Mouse (Mus musculus) neural tube, embryonic 15.5 days (tissue): Measurements from ENCODE around the gene Rnf126. TPM values are rescaled to one million over a fixed set of nuclear protein-coding genes. Genes with fewer than 3 reads are reported as not detected.
A peak's percentile ranks its signal among the peaks of the same experiment; 100 is the strongest.

ENCODE experiments used
- ATAC-seq: fragments of 200-750 bp; cut with Nextera tagmentation; 2 replicates; pipeline ENCODE4 v1.8.0; 2017; ENCODE audit warnings: mild to moderate bottlenecking, moderate TSS enrichment, moderate library complexity; ENCODE audit not compliant: low FRiP score
- H3K27ac ChIP-seq: fragments of 300-500 bp; sonication (generic); replicated peaks from 2 replicates; pipeline ENCODE4 v1.5.1; 2015; ENCODE audit warnings: mild to moderate bottlenecking, inconsistent platforms
- H3K27me3 ChIP-seq: fragments of 300-500 bp; sonication (generic); replicated peaks from 2 replicates; pipeline ENCODE4 v1.6.1; 2015; ENCODE audit warnings: inconsistent platforms
- H3K36me3 ChIP-seq: fragments of 300-500 bp; sonication (generic); 2 replicates; pipeline ENCODE4 v1.6.1; 2015; ENCODE audit warnings: inconsistent platforms
- H3K4me1 ChIP-seq: fragments of 300-500 bp; sonication (generic); 2 replicates; pipeline ENCODE4 v1.6.1; 2015; ENCODE audit warnings: inconsistent platforms
- H3K4me2 ChIP-seq: fragments of 300-500 bp; sonication (generic); 2 replicates; pipeline ENCODE4 v1.6.1; 2015; ENCODE audit warnings: inconsistent platforms, mild to moderate bottlenecking, moderate library complexity
- H3K4me3 ChIP-seq: fragments of 300-500 bp; sonication (generic); replicated peaks from 2 replicates; pipeline ENCODE4 v1.5.1; 2015; ENCODE audit warnings: mild to moderate bottlenecking, inconsistent platforms
- H3K9ac ChIP-seq: fragments of 300-500 bp; sonication (generic); replicated peaks from 2 replicates; pipeline ENCODE4 v1.6.1; 2015; ENCODE audit warnings: mild to moderate bottlenecking, inconsistent platforms
- H3K9me3 ChIP-seq: fragments of 300-500 bp; sonication (generic); replicated peaks from 2 replicates; pipeline ENCODE4 v1.6.1; 2016; ENCODE audit warnings: inconsistent platforms
- WGBS: fragments of 180-500 bp; shearing (Covaris S2); methylation state at CpG from one replicate; pipeline ENCODE4 v1.1.7; 2015; ENCODE audit warnings: mixed read lengths; 5-methylcytosine and 5-hydroxymethylcytosine counted together
- polyA plus RNA-seq: library from polyadenylated mRNA; unstranded; fragments of >200 nt; fragmentation: Nextera tagmentation; extraction: Ambion mirVana; gene quantifications from 2 replicates; pipeline ENCODE4 v1.2.1, GENCODE M21; 2015

The Rnf126 gene
- polyA plus RNA-seq, 1 experiment from 2014 or later = 110 TPM

DNA sequence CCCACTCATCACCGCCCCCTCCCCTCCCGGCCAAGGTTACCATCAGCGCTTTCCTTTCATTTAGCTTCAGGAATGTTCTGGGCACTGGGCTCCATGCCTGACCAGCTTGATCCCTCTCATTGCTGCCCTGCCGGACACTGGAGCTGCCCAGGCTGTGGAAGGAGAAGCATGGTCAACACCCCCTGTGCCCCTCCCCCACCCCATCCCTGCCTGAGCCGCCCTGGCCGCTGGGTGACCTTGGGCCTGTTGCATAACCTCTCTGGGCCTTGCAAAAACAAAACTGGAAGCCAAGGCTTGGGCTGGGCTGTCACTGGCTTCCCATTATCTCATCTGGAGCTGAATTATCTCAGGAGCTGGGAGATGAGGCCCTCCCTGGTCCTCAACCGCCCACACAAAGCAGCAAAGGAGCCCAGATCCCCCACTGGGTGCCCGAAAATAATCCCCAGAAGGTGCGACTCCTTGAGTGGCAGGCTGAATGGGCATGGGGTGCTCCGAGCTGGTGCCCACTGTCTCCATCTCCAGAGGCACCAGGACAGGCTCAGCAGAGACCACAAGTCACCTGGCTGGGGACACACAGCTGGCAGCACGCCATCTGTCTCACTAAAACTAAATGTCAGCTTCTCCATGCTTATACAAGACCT, 35.7 kb upstream of the Rnf126 start:
- Histone ChIP-seq H3K9ac (no peak overlapping the region), H3K4me1 (peaks cover 76% of the 10 kb centered on the region), H3K9me3 (no peaks in the 10 kb centered on the region), H3K36me3 (peaks cover 4% of the 10 kb centered on the region), H3K4me3 (no peak overlapping the region), H3K4me2 (peak overlapping the region; percentile 15; the same call in 1 of the 2 replicates), H3K27ac (peak overlapping the region; percentile 79), H3K27me3 (no peaks in the 10 kb centered on the region)
- no peak for ATAC-seq
- WGBS = 42% methylated on average over 11 of the region's 11 CpGs

DNA sequence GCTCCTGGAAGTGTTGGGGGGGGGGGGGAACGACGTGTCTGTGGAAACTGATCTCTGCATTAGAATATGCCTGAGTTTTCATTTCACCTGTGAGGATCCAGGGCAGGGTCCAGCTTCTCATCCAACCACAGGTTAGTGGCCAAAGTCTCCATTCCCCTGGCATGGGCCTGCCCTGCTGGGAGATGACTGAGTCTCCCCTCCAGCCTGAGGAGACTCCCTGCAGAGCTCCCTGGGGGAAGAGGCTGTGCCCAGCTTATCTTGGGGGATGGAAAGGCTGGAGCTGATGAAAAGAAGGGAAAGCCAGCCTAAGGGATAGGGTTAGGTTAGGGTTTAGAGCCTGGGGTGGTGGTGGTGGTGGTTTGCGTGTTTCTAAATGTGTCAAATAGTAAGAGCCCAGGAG, 35.1 kb upstream of the Rnf126 start:
- peaks cover 76% of the 10 kb centered on the region for H3K4me1 ChIP-seq
- no peak overlapping the region for H3K9ac ChIP-seq
- H3K27ac ChIP-seq = peak overlapping the region; percentile 79
- no peaks in the 10 kb centered on the region for H3K27me3 ChIP-seq
- H3K4me3 ChIP-seq = no peak overlapping the region
- no peak for ATAC-seq
- no peaks in the 10 kb centered on the region for H3K9me3 ChIP-seq
- WGBS = 28% methylated on average over 3 of the region's 3 CpGs
- H3K36me3 ChIP-seq = no peaks in the 10 kb centered on the region; the same call in 1 of the 2 replicates
- H3K4me2 ChIP-seq = peak overlapping the region; percentile 15; the same call in 1 of the 2 replicates

DNA sequence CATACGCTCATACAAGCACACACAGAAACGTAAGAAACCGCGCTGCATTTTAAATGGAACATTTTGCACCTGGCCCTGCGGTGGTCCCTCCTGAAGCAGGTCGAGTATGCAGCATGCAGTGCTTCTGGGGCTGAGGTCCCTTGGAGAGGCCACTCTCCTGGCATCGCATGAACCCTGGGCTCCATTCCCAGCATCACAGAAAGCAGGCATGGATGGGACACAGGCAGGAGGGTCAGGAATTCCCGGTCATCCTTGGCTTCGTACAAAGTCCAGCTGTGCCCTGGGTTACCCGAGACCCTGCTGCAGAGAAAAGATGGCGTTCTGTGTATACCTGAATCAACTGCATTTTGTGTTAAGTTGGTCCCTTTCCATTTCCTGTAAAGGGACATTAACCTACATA, 33.8 kb upstream of the Rnf126 start:
- peaks cover 80% of the 10 kb centered on the region for H3K4me1 ChIP-seq
- H3K9me3 ChIP-seq = no peaks in the 10 kb centered on the region
- no peak overlapping the region for H3K4me3 ChIP-seq
- no peak overlapping the region for H3K4me2 ChIP-seq
- H3K27me3 ChIP-seq = no peaks in the 10 kb centered on the region
- H3K9ac ChIP-seq = no peak overlapping the region
- 77% methylated on average over 11 of the region's 11 CpGs for WGBS
- ATAC-seq = no peak
- H3K36me3 ChIP-seq = no peaks in the 10 kb centered on the region
- no peak overlapping the region for H3K27ac ChIP-seq

DNA sequence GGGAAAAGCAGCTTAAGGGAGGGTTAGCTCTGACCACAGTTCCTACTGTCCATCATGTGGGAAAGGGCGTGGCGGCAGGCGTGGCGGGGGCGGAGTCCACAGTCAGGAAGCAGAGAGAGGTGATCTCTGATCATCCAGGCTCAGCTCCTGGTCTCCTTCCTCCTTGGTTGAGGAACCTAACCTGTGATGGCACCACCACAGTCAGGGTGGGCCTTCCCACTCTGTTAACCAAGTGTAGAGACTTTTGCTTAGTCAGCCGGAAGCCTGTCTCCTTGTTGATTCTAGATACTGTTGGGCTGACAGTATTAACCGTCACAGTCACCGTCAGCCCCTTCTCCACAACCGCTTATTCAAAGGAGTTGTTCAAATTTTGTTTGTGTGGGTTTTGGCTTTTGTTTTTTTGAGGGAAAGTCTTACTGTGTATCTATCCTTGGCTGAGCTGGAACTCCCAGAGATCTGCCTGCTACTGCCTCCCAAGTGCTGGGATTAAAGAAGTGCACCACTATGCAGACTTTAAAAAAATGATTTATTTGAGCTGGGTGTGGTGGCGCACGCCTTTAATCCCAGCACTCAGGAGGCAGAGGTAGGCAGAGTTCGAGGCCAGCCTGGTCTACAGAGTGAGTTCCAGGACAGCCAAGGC, 31.7 kb upstream of the Rnf126 start:
- Histone ChIP-seq H3K4me2 (no peak overlapping the region), H3K9me3 (no peaks in the 10 kb centered on the region), H3K9ac (no peak overlapping the region), H3K27me3 (no peaks in the 10 kb centered on the region), H3K27ac (no peak overlapping the region), H3K4me1 (peaks cover 77% of the 10 kb centered on the region), H3K4me3 (no peak overlapping the region), H3K36me3 (no peaks in the 10 kb centered on the region)
- WGBS = 93% methylated on average over 12 of the region's 12 CpGs
- ATAC-seq = no peak

DNA sequence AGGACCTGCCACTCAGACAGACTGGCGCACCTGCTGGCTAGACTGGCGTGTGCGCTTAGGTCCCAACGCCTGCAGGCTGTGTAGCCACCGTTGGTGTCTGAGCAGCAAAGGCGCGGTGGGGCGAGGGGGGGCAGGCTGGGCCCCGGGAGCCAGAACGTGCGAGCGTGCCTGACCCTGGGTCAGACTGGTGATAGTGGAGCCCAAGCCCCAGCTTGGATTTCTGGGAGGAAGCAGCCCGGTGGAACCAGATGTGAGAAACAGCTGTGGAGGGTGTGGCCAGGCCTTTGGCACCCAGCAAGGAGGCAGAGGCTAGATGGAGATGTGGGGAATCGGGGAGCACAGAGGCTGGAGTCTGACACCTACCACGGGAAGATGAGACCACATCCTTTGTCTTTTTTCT, 30.6 kb upstream of the Rnf126 start:
- H3K9me3 ChIP-seq = no peaks in the 10 kb centered on the region
- H3K27me3 ChIP-seq = no peaks in the 10 kb centered on the region
- 39% methylated on average over 15 of the region's 15 CpGs for WGBS
- no peak for ATAC-seq
- peak overlapping the region; percentile 35 for H3K4me2 ChIP-seq
- H3K27ac ChIP-seq = 0 out of 2 replicates have a peak overlapping the region, but pooled peaks have one; percentile 28
- H3K4me3 ChIP-seq = 0 out of 2 replicates have a peak overlapping the region, but pooled peaks have one; percentile 9
- no peaks in the 10 kb centered on the region for H3K36me3 ChIP-seq
- 0 out of 2 replicates have a peak overlapping the region, but pooled peaks have one; percentile 6 for H3K9ac ChIP-seq
- peaks cover 72% of the 10 kb centered on the region for H3K4me1 ChIP-seq

DNA sequence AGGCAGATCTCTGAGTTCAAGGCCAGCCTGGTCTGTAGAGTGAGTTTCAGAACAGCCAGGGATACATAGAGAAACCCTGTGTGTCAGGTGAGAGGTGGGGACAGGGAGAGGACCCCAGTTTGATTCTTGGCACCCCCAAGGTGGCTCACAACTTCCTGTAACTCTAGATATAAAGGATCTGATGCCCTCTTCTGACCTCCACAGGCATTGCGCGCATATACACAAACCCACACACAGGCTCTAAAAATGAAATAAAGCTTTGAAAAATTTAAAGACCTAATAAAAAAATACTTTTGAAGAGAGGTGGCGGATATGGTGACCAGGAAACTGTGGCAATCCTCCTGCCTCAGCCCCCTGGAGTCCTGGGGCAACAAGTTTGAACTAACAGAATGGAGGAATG, 29.2 kb upstream of the Rnf126 start:
- Histone ChIP-seq H3K9me3 (no peaks in the 10 kb centered on the region), H3K4me3 (no peak overlapping the region), H3K27me3 (no peaks in the 10 kb centered on the region), H3K36me3 (no peaks in the 10 kb centered on the region), H3K9ac (no peak overlapping the region), H3K27ac (no peak overlapping the region), H3K4me1 (peaks cover 57% of the 10 kb centered on the region), H3K4me2 (no peak overlapping the region)
- ATAC-seq = no peak
- 95% methylated on average over 3 of the region's 3 CpGs for WGBS

DNA sequence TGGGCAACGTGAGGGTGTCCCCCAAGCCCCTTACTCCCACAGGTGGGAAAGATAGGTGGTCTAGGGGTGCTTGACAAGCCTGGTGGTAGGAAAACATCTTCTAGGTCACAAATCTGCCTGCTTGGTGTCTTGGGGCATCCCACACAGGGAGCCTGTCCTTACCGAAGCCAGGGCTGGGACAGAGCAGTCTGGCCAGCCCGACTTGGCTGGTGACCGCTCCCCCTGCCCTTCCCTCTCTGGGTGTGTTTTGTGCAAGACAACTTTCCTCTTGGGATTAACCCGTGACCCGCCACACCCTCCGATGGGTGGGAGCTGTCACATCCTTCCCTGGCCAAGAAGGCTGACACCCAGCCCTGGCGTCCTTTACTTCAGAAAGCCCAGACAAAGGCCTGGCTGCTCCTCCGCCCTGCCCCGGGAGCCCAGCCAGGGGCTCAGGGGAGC, 27.8 kb upstream of the Rnf126 start:
- Histone ChIP-seq H3K27ac (peak overlapping the region; percentile 85), H3K36me3 (no peaks in the 10 kb centered on the region), H3K9me3 (no peaks in the 10 kb centered on the region), H3K4me3 (peak overlapping the region; percentile 70), H3K27me3 (no peaks in the 10 kb centered on the region), H3K9ac (peak overlapping the region; percentile 77), H3K4me2 (peak overlapping the region; percentile 90), H3K4me1 (peaks cover 49% of the 10 kb centered on the region)
- WGBS = 5% methylated on average over 10 of the region's 10 CpGs
- ATAC-seq = peak; percentile 33; the same call in 1 of the 2 replicates

DNA sequence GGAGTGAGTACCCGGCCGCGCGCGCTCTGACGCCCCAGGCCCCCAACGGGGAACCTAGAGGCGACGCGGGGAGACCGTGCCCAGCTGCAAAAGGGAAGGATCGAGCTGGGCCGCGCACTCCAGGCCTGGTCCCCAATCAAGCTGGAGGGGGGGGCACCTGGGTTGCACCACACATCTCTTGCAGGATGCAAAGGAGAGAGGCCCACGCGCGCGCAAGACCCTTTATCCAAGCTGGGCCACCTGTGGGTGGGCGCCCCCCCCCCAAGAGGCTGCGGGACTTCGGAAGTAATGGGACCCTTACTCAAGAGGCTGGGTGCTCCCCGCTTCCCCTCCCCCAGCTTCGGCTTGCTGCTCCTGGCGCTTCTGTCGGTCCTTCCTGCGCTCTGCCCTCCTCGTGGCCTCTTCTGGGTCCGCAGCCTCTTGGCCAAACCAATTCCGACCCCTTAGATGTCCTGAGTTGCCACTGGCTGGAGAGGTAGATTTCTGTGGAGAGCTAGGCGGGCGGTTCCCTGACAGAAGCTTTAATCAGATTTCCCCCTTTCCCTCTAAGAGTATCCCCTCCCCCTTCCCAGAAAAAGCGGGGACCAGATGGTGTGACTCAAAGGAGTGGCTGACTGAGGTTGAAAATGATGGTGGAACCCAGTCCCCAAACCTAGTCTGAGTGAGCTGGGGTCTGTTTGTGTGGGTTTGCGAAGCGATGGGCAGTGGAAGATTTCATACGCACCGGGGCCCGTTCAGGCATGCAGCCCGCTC, 27.2 kb upstream of the Rnf126 start:
- Histone ChIP-seq H3K4me2 (peak overlapping the region; percentile 90), H3K4me3 (peak overlapping the region; percentile 70), H3K36me3 (no peaks in the 10 kb centered on the region), H3K27ac (peak overlapping the region; percentile 85), H3K9me3 (no peaks in the 10 kb centered on the region), H3K27me3 (no peaks in the 10 kb centered on the region), H3K4me1 (peaks cover 49% of the 10 kb centered on the region), H3K9ac (peak overlapping the region; percentile 77)
- peak; percentile 55 for ATAC-seq
- 2% methylated on average over 37 of the region's 38 CpGs for WGBS

DNA sequence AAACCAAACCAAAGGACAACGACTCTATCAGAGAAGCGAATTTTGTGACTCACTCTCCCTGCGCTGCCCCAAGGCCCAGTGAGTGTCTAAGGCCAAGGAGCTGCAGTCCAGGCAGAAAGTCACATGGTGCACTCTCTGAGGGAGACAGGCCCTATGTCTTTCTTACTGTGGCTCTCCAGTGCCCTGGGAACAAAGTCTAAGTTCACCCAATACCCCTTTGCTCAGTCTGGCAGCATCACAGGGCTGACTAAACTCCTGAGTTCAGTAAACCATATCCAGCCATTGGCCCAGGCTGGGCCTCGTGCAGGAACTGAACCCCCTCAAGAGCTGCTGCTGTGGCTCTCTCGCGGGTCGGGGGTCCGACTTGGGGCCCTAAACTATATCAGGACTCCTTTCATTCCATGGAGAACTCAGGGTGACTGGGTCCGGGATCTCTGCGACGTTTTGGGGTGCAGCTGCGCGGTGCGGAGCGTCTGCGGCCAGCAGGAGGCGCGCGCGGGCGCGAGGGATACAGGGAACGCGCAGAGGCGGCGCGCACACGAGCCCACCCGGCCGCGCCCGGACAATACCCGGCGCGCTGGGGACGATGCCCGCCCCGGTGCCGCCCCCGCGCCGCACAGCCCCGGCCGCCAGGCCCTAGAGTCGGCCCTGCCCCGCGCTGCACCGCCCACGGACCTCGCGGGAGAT, 26.4 kb upstream of the Rnf126 start, which contains the start of gene Palm:
Gene Palm, plus strand, starts transcription at position 522 of the 687 bp plus-strand sequence.
- Histone ChIP-seq H3K4me1 (peaks cover 48% of the 10 kb centered on the region), H3K4me2 (peak within 1 kb of the TSS; percentile 90), H3K4me3 (peak within 1 kb of the TSS; percentile 70), H3K27ac (peak within 1 kb of the TSS; percentile 85), H3K36me3 (no peaks in the 10 kb centered on the region), H3K9ac (peak within 1 kb of the TSS; percentile 77), H3K27me3 (no peaks in the 10 kb centered on the region), H3K9me3 (no peaks in the 10 kb centered on the region)
- ATAC-seq = peak; percentile 69
- 8% methylated on average over 33 of the region's 51 CpGs for WGBS

DNA sequence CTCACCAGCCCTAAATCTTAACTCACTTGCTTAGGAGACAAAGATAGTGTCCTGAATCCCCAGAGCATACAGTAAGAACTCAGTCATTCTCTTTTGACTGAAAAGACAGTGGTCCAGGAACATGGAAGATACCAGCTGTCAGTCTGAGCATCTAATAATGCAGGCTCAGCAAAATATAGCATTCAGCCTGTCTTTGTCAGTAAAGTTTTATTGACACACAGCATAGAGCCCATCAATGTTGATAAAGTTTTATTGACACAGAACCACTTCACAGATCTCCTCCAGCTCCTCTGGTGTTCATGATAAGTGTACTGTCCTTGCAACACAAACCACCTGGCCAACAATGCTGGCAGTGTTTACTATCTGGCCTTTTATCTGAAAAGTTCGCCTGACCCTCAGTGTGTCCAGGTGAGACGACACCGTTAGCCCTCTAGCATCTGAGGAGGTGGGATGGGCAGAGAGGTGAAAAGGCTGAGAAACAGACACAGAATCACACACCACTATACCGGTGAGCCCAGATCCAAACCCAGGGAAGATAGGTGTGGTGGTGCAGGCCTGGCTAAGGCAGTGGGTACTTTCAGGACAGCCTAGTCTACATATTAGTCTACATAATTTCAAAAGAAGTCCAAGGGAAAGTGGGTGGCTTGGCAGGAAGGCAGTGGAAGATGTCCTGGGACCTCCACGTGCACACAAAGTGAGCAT, 25.7 kb upstream of the Rnf126 start:
- Histone ChIP-seq H3K4me3 (no peak overlapping the region), H3K4me2 (peak overlapping the region; percentile 90), H3K9ac (peak overlapping the region; percentile 77; the same call in 1 of the 2 replicates), H3K4me1 (peaks cover 41% of the 10 kb centered on the region), H3K36me3 (no peaks in the 10 kb centered on the region), H3K27ac (no peak overlapping the region; the same call in 1 of the 2 replicates), H3K9me3 (no peaks in the 10 kb centered on the region), H3K27me3 (no peaks in the 10 kb centered on the region)
- 89% methylated on average over 5 of the region's 5 CpGs for WGBS
- no peak for ATAC-seq

DNA sequence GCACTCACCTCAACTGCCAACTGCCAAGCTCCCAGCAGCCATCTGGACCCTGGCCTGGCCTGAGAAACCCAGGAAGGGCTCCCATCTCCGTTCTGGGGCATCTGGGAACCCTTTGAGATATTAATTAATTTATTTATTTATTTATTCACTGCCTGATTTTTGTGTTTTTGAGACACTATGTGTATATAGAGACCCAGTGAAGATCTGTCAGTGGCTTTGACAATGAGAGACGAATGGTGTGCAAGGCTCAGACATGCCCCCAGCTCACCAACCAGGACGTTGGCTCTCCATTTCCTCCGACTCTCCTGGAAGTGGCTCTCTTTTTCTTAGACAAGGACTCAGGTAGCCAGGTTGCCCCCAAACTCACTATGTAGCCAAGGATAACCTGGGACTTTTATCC, 24.1 kb upstream of the Rnf126 start, which contains the start of gene Prss57:
Gene Prss57, minus strand, starts transcription at position 101 of the 400 bp plus-strand sequence.
- ATAC-seq = no peak
- Histone ChIP-seq H3K27ac (no peak within 1 kb of the TSS), H3K4me2 (no peak within 1 kb of the TSS), H3K4me1 (peaks cover 25% of the 10 kb centered on the region), H3K36me3 (no peaks in the 10 kb centered on the region), H3K4me3 (no peak within 1 kb of the TSS), H3K27me3 (no peaks in the 10 kb centered on the region), H3K9me3 (no peaks in the 10 kb centered on the region), H3K9ac (no peak within 1 kb of the TSS)
- 87% methylated on average over 4 of the region's 4 CpGs for WGBS
